Mouse (Mus musculus) bone marrow, adult 2 months (tissue): ENCODE data around the gene Copz1.

Source experiments
- CTCF ChIP-seq: fragments of 200-500 bp; IDR thresholded peaks from 2 replicates; pipeline ENCODE4 v1.5.1; 2011; ENCODE audit warnings: low read length, control low read depth; ENCODE audit not compliant: control insufficient read depth, insufficient read depth
- POLR2A ChIP-seq: fragments of 200-500 bp; IDR thresholded peaks from 2 replicates; pipeline ENCODE4 v1.6.1; 2011; ENCODE audit warnings: low read depth, mild to moderate bottlenecking, control low read depth, low read length, borderline replicate concordance; ENCODE audit not compliant: control insufficient read depth

- TF ChIP-seq POLR2A, result no peak
- no peak for TF ChIP-seq CTCF
Measured at GRCm38 (mm10) chr15:103259162-103259561, 13.4 kb upstream of the Copz1 start.
